Mouse (Mus musculus): ENCODE data around the gene Rnf150. TPM values are rescaled to one million over a fixed set of nuclear protein-coding genes. Genes with fewer than 3 reads are reported as not detected.

Gene Rnf150
- total and polyA plus RNA-seq, 3 experiments: not detected

DNA sequence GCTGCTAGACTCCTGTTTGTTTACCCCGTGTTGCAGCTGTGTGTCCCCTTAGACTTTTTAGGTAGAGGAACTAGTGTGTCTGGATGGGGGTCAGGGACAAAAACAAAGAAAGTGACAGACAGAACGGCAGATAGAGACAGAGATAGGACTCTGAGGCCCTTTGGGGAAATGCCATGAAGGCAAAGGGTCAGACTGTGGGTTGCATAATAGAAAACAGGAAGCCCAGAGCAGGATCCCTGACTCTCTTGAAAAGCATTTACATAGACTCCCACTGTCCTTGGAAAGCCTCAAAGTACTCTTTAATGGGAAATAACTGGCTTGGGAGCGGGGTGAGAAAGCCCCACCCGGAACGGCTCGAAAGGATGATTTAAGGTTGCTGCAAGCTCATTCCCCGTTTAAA is 246.6 kb downstream of the Rnf150 start:
- Histone ChIP-seq H3K27me3 (ENCODE audit: control insufficient read depth in 1 of 2, insufficient read depth in 2 of 2, low read length in 2 of 2) (no peaks in the 10 kb centered on the region), H3K36me3 (ENCODE audit: control insufficient read depth in 1 of 2, insufficient read depth in 2 of 2, low read length in 2 of 2) (no peaks in the 10 kb centered on the region), H3K9me3 (replicated peaks; ENCODE audit: insufficient read depth, low read length) (no peaks in the 10 kb centered on the region), H3K27ac (ENCODE audit: control insufficient read depth, low read depth, low read length) (no peak overlapping the region), H3K9ac (ENCODE audit: control insufficient read depth, low read depth, low read length, poor library complexity, severe bottlenecking) (no peak overlapping the region), H3K79me2 (ENCODE audit: control insufficient read depth, insufficient read depth, low read length, poor library complexity) (no peaks in the 10 kb centered on the region), H3K4me3 (ENCODE audit: control insufficient read depth in 1 of 2, insufficient read depth in 1 of 2, low read depth in 2 of 2, low read length in 2 of 2) (no peak overlapping the region), H3K4me1 (ENCODE audit: control insufficient read depth in 1 of 2, insufficient read depth in 2 of 2, low read length in 2 of 2) (no peaks in the 10 kb centered on the region)
- no peak for DNase-seq (ENCODE audit: low read depth, low spot score)
- TF ChIP-seq ZNF384 (IDR thresholded peaks at IDR 0.05; ENCODE audit: low read depth, low read length) (no peak), ETS1 (IDR thresholded peaks at IDR 0.05; ENCODE audit: low read depth, low read length) (no peak), GATA1 (IDR thresholded peaks at IDR 0.05; ENCODE audit: low read depth, low read length) (no peak), USF2 (IDR thresholded peaks at IDR 0.05; ENCODE audit: borderline replicate concordance in 1 of 2, insufficient read depth in 1 of 2, low read depth in 1 of 2, low read length in 2 of 2) (no peak), CHD2 (IDR thresholded peaks at IDR 0.05; ENCODE audit: low read length) (no peak), RCOR1 (IDR thresholded peaks at IDR 0.05; ENCODE audit: low read depth, low read length) (no peak), SMC3 (IDR thresholded peaks at IDR 0.05; ENCODE audit: low read depth, low read length) (no peak), CHD1 (IDR thresholded peaks at IDR 0.05; ENCODE audit: low read depth, low read length) (no peak), HCFC1 (IDR thresholded peaks at IDR 0.05; ENCODE audit: low read depth, low read length) (no peak), ELF1 (IDR thresholded peaks at IDR 0.05; ENCODE audit: low read depth, low read length) (no peak), NRF1 (IDR thresholded peaks at IDR 0.05; ENCODE audit: insufficient read depth, low read depth, low read length, poor library complexity, severe bottlenecking) (no peak), POLR2A (IDR thresholded peaks at IDR 0.05; ENCODE audit: control insufficient read depth in 1 of 2, insufficient read depth in 1 of 2, low read depth in 1 of 2, low read length in 2 of 2, poor library complexity in 1 of 2) (no peak), RAD21 (IDR thresholded peaks at IDR 0.05; ENCODE audit: low read depth, low read length) (no peak), USF1 (IDR thresholded peaks at IDR 0.05; ENCODE audit: low read depth, low read length) (no peak), MAFK (IDR thresholded peaks at IDR 0.05; ENCODE audit: borderline replicate concordance, low read depth, low read length) (no peak), MYC (IDR thresholded peaks at IDR 0.05; ENCODE audit: low read depth, low read length) (no peak), NELFE (IDR thresholded peaks at IDR 0.05; ENCODE audit: low read depth, low read length) (no peak), BHLHE40 (IDR thresholded peaks at IDR 0.05; ENCODE audit: borderline replicate concordance, low read depth, low read length) (no peak), MAZ (IDR thresholded peaks at IDR 0.05; ENCODE audit: low read depth, low read length) (no peak), MEF2A (IDR thresholded peaks at IDR 0.05; ENCODE audit: extremely low read depth, insufficient replicate concordance, low read depth, low read length, poor library complexity, severe bottlenecking) (no peak)

DNA sequence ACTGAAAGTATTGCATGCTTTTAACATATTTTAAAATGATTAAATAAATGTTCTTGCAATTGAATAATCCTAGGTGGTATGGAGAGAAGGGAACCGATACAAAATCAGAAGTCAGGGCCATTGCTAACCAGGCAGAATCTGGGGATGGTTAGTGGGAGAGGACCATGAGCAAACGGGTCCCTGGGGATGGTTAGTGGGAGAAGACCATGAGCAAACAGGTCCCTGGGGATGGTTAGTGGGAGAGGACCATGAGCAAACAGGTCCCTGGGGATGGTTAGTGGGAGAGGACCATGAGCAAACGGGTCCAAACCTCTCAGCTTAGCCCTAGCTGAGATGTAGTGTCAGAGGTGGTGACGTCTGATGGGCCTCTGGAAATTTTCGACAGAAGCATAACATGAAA is 247.0 kb downstream of the Rnf150 start:
- no peak overlapping the region for H3K4me3 ChIP-seq (ENCODE audit: control insufficient read depth in 1 of 2, insufficient read depth in 1 of 2, low read depth in 2 of 2, low read length in 2 of 2)
- H3K27ac ChIP-seq (ENCODE audit: control insufficient read depth, low read depth, low read length): no peak overlapping the region
- H3K9ac ChIP-seq (ENCODE audit: control insufficient read depth, low read depth, low read length, poor library complexity, severe bottlenecking): no peak overlapping the region
- no peaks in the 10 kb centered on the region for H3K4me1 ChIP-seq (ENCODE audit: control insufficient read depth in 1 of 2, insufficient read depth in 2 of 2, low read length in 2 of 2)
- H3K79me2 ChIP-seq (ENCODE audit: control insufficient read depth, insufficient read depth, low read length, poor library complexity): no peaks in the 10 kb centered on the region
- TF ChIP-seq SMC3 (IDR thresholded peaks at IDR 0.05; ENCODE audit: low read depth, low read length) (no peak), RCOR1 (IDR thresholded peaks at IDR 0.05; ENCODE audit: low read depth, low read length) (no peak), MXI1 (IDR thresholded peaks at IDR 0.05; ENCODE audit: low read depth, low read length) (no peak), CTCF (IDR thresholded peaks at IDR 0.05 in 2 of 3, conservative IDR thresholded peaks at IDR 0.05 in 1 of 3; ENCODE audit: control insufficient read depth in 1 of 3, insufficient read depth in 1 of 3, low read depth in 2 of 3, low read length in 3 of 3, poor library complexity in 1 of 3, severe bottlenecking in 1 of 3) (no peak), RAD21 (IDR thresholded peaks at IDR 0.05; ENCODE audit: low read depth, low read length) (no peak), CHD2 (IDR thresholded peaks at IDR 0.05; ENCODE audit: low read length) (no peak), EP300 (IDR thresholded peaks at IDR 0.05; ENCODE audit: low read depth in 1 of 2, low read length in 2 of 2) (no peak), ZNF384 (IDR thresholded peaks at IDR 0.05; ENCODE audit: low read depth, low read length) (no peak), MYB (IDR thresholded peaks at IDR 0.05; ENCODE audit: low read depth, low read length) (no peak), GABPA (IDR thresholded peaks at IDR 0.05; ENCODE audit: low read depth, low read length) (no peak), POLR2AphosphoS2 (IDR thresholded peaks at IDR 0.05; ENCODE audit: low read length) (no peak), SIN3A (IDR thresholded peaks at IDR 0.05; ENCODE audit: low read length) (no peak), ZC3H11A (IDR thresholded peaks at IDR 0.05; ENCODE audit: low read depth, low read length) (no peak), ETS1 (IDR thresholded peaks at IDR 0.05; ENCODE audit: low read depth, low read length) (no peak)
- H3K36me3 ChIP-seq (ENCODE audit: control insufficient read depth in 1 of 2, insufficient read depth in 2 of 2, low read length in 2 of 2): no peaks in the 10 kb centered on the region
- no peaks in the 10 kb centered on the region for H3K27me3 ChIP-seq (ENCODE audit: control insufficient read depth in 1 of 2, insufficient read depth in 2 of 2, low read length in 2 of 2)
- DNase-seq (ENCODE audit: low read depth, low spot score): no peak
- H3K9me3 ChIP-seq (replicated peaks; ENCODE audit: insufficient read depth, low read length): no peaks in the 10 kb centered on the region

Measured in MEL (cell line).